Mouse (Mus musculus): ENCODE data around the gene Kdm5a. TPM values are rescaled to one million over a fixed set of nuclear protein-coding genes. Genes with fewer than 3 reads are reported as not detected.

Kdm5a gene
- 10 to 100 TPM; 85.0 to 90.3 TPM for total RNA-seq (2023)

DNA sequence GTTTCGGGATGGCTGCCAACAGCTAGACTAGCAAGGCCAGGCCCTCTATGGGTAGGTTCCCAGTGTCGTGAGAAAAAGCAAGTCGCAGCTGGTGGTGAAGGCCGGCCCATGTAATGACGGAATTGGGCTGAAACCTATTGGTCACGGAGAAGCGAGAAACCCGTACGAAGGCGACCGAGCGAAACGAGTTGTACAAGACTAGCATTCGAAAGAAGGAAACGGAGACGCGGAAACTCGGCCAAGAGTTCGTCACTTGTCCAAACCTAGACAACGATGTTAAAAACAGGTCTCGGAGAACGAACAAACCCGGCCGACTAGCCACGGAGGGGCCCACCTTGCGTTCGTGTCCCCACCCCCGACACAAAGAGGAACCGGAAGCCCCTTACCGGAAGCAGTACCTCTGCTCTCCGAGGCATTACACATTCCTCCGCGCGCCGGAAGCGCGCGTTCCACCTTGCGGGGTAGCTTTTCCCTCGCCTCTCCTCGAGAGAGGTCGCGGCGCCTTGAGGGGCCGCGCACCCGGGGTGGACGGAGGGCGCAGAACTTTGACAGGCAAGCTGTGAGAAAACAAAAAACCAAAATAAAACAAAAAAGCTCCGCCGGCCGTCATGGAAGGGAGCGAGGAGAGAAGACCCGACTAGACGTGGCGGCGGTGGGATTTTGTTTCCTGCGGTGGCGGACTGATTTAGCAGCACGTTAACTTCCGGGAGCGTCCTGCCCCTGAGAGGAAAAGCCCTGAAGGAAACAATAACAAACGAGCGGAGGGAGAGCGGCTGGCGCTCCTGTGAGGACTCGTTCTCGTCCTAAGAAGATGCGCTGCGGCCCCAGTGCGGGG, at the start of gene Kdm5a, which contains the start of gene Ccdc77:
Kdm5a (plus strand) TSS at position 437 of the 835 bp plus-strand sequence.
Ccdc77 (minus strand) TSS at position 687 of the 835 bp plus-strand sequence.

DNA sequence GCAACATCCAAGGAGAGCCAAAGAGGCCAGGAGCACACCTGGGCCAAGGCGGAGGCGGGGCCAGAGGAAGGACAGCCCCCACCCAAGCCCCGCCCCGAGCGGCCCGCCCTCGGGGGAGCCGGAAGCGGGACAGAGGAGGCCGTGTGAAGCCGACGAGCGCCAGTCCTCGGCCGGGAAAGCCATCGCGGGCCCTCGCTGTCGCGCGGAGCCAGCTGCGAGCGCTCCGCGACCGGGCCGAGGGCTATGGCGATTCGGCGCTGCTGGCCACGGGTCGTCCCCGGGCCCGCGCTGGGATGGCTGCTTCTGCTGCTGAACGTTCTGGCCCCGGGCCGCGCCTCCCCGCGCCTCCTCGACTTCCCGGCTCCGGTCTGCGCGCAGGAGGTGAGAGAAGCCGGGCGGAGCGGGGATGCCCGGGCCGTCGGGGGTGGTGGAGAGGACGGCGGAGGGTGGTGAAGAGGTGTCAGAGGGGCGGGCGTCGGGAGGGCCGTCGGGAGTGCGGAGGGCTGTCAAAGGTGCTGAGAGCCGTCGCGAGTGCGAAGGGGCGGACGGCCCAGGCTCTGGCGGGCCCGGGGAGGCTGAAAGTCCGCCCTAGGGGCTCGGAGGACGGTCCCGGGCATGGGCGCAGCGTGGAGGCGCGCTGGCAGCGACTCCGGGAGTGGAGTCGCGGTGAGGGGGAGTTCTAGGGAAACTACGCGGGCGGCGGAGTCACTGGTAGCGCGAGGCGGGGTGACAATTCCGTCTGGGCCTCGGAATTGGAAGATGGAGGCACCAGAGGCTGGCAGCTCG, 99.4 kb downstream of the Kdm5a start, which contains the start of gene Il17ra:
Il17ra (plus strand) TSS at position 162 of the 786 bp plus-strand sequence.

DNA sequence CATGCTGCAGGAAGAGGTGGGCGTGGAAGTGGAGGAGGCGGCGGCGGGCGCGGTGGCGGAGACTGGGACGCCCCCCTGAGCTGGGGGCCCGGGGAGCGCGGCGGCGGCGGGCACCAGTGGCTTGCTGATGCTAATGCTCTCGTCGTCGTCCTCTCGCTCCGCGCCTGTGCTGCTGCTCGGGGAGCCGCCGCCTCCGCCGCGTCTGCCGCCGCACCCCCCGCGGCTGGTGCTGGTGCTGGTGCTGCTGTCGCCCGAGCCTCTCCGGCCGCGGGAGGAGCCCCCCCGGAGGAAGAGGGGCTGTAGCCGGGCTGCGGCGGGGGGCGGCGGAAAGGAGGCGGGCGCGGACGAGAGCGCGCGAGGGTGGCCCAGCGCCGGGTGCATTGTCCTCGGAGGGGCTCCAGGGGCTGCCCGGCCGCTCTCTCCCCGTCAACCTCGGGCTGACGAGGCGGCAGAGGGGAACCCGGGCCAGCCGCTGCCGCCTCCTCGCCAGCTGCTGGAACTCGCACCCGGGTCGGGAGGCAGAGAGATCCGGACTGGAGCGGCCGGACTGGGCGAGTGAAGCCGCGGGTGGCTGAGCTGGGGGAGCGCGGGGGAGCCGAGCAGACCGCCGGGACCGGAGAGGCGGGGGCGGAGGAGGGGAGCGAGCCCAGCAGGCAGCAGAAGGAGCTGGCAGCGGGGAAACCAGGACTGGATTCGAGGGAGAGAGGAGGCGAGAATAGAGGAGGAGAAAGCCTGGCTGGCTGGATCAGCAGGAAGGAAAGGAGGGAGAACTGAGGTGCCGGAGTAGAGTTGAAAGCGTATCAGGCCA, 129.7 kb downstream of the Kdm5a start, which contains the start of gene Tmem121b:
Tmem121b (minus strand) TSS at position 434 of the 808 bp plus-strand sequence.

Other genes starting within 250 kb of the Kdm5a start
- gene D330020A13Rik, start 69.8 kb upstream of the Kdm5a start, total RNA-seq (2023): not detected
- gene B4galnt3, start 69.6 kb upstream of the Kdm5a start, total RNA-seq (2023): not detected
- gene Ccdc77, start 250 bp downstream of the Kdm5a start, total RNA-seq (2023): 1 to 10 TPM; 8.2 to 9.5 TPM
- gene Il17ra, start 99.1 kb downstream of the Kdm5a start, total RNA-seq (2023): 100 to 1,000 TPM; 318 to 349 TPM
- under 1 TPM in 1 of 2 experiments, not detected in 1; 0.18 TPM for gene Tmem121b, start 129.7 kb downstream of the Kdm5a start, total RNA-seq (2023)
- gene Hdhd5, start 167.2 kb downstream of the Kdm5a start, total RNA-seq (2023): 1 to 10 TPM; 4.2 to 4.9 TPM

Data from neutrophil, adult 59 days (primary cell).